Mouse (Mus musculus) right cerebral cortex, postnatal 14 days (tissue): ENCODE results near the gene Mapk8ip3.

Source experiments
- DNase-seq: peaks from one replicate; pipeline ENCODE4 v3.0.0; 2022

Gene Mapk8ip3

DNA sequence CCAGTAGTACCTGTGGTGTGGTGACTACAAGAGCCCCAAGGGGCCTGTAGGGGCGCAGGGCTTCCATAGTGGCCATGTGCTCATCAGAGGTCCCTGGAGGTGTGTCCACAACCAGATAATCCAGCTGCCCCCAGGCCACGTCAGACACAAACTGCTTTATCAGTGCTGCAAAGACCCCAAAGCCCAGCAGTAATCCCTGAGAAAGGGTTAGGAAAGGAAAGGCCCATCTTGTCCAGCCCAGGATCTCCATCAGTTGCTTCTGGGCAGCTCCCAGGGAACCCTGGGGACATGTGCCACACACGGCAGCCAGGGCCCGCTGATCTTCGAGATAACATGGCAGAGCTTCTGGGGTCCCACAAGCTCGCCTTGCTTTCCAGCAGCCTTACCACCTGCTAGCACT is 52.4 kb downstream of the Mapk8ip3 start:
- no peak for DNase-seq

GRCm38 (mm10) chr17:24881738-24882440 is 54.9 kb downstream of the Mapk8ip3 start:
- DNase-seq: no peak

DNA sequence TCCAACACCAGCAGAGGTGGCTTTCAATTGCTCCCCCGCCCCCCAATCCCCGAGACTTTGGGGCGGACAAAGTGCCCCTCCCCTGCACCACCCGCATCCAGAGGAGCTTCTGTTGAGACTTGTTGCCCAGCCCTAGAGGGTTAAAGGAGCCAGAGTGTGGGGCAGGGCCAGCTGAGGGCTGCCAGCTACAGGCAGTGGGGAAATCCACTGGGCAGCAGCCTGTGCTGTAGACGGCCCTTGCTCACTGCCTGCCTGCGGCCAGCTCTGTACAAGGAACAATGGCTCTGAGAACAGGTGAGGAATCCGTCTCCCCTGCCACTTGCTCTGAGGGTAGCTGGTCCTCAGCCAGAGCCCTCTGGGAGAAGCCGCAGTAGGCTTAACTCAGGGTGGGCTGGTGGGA is 58.2 kb downstream of the Mapk8ip3 start:
- DNase-seq: no peak

DNA sequence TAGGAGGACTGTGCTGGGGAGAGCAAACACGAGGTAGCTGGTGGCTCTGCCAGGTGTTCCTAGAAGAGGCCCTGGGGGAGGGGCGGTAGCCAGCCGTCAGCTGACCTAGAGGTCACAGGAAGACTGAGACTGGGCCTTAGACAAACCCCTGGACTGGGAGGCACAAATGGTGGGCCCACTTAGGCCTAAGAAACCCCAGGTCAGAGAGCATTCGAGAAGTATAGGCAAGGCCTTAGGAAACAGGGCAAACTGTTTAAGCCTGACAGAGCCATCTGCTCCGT is 58.7 kb downstream of the Mapk8ip3 start:
- no peak for DNase-seq

GRCm38 (mm10) chr17:24877336-24878116 is 59.3 kb downstream of the Mapk8ip3 start:
- DNase-seq: no peak

GRCm38 (mm10) chr17:24874989-24875388 is 61.8 kb downstream of the Mapk8ip3 start:
- DNase-seq: no peak

- no peak for DNase-seq
Measured at GRCm38 (mm10) chr17:24874405-24874745, 62.4 kb downstream of the Mapk8ip3 start.

GRCm38 (mm10) chr17:24873695-24874404 is 62.9 kb downstream of the Mapk8ip3 start:
- DNase-seq: no peak

DNA sequence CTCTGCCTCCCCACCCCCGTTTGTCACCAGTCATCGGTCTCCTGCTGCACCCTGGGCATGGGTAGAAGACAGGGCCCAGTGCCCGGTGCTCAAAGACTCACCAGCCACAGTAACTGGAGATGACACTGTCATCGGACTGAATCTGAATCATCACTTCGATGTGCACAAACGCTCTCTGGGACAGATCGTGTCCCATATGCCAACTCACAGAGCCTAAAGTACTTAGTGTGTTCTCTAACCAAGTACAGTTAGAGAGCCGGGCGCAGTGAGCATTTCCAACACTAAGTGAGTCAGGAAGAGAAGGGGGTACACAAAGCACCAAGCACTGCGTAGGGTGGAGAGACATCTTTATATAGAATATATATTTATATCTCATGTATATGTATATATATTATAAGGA is 68.9 kb downstream of the Mapk8ip3 start:
- no peak for DNase-seq

DNA sequence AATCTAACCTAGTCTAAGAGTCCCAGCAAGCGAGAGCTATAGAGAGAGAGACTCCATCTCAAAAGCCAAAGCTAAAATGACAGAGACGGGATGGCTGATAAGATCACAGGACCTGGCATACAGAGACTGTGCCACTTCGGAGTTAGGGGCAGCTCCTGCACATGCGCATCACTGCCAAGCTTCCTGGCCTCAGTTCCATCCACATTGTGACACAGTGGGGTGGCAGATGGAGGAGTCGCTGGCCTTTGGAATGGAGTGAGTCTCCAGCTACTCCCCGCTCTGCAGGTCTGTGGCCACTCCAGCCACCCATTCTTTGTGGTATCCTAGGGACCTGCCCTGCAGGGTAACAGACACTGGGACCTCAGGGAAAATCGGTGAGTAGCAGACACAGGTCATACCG is 71.0 kb downstream of the Mapk8ip3 start, which contains the start of gene Igfals:
Gene Igfals, plus strand, starts transcription at position 222 of the 400 bp plus-strand sequence.
- no peak for DNase-seq

DNA sequence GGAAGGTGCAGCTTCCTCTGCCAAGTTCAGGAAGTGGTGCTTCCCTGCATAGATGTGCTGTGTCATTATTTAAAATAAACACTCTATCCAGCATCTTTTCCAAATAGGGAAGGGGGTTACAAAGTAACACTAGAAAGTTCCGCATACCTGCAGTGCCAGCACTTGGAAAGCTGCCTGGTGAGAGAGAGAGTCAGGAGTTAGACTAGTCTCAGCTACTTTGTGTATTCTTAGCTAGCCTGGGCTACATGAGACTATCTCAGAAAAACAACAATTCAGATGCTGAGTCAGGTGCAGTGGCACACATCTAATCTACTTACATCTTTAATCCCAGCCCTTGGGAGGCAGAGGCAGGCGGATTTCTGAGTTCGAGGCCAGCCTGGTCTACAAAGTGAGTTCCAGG is 75.0 kb downstream of the Mapk8ip3 start:
- no peak for DNase-seq

DNA sequence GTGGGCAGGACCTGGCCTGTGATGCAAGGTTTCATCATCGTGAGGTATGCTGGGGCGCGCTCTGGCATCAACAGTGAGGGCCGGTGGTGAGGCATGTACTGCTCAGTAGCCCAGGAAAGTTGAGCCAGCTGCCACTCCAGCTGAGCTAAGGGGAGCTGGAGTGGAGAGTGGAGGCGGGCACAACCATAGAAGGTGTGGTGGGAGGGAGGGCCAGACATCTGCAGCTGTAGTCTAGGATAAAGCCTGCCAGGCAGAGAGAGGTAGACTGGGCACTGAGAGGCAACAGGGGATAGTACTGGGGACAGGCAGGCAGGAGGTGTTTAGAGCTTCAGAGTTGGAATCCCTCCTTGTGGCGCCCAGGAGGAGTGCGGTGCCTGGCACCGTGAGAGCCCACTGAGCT is 76.7 kb downstream of the Mapk8ip3 start:
- DNase-seq: no peak

DNA sequence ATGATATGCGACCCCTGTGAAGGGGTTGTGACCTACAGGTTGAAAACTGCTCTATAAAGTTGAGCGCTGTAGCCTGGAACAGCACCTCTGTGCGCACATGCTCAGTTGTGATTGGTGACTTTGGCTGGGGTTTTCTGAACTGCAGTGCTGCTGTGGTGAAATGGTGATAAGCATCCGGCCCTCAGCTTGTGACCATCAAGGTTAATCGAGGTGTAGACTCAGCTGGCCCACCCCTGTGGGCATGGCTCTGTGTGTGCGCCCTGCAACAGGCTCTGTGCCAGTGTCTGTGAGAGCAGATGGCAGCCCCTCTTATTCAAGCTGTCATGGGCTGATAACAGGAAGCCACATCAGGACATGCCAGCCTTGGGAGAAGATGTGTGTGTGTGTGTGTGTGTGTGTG is 77.8 kb downstream of the Mapk8ip3 start:
- DNase-seq: no peak

DNA sequence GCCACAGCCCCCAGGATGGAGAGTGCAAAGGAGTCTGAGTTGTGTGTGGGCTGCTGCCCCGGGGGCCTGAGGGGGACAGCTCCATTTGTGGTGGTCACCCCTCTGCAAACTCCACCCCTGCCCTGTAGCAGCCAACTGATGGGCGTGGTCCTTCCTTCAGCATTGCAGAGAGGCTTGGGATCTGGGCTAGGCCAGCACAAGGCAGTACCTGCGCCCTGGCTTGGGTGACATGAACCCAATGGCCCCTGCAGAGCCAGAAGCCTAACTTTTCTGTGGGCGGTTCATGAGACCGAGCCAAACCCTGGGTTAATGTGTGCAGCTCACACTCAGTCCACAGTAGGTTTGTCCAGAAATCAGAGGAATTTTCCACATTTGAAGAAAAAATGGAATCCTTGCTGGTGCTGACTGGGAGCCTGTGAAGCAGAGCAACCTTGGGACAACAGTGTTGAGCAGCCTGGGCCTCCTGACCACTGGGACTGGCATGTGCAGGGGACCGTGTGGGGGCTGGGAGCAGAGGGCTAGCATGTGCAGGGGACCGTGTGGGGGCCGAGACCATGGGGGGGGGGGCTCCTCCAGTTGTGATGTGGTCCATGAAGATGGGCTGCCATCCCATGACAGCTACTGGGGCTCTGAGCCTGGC is 78.8 kb downstream of the Mapk8ip3 start:
- no peak for DNase-seq

DNA sequence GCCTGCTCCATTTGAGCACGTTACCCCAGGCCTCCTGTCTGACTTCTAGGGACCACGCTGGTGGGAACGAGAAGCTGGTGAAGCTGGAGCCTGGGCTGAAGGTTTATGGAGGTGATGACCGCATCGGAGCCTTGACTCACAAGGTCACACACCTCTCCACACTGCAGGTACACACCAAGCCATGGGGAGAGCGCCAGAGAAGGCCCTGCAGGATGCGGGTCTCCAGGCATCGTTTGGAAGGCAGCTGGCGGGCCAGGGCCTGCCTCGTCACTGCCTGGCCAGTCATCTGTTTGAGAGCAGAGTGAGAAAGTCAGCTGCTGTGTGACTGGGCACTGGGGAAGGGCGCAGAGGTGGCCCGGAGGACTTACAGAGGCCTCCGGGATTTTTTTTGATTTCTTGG is 80.2 kb downstream of the Mapk8ip3 start:
- no peak for DNase-seq

DNA sequence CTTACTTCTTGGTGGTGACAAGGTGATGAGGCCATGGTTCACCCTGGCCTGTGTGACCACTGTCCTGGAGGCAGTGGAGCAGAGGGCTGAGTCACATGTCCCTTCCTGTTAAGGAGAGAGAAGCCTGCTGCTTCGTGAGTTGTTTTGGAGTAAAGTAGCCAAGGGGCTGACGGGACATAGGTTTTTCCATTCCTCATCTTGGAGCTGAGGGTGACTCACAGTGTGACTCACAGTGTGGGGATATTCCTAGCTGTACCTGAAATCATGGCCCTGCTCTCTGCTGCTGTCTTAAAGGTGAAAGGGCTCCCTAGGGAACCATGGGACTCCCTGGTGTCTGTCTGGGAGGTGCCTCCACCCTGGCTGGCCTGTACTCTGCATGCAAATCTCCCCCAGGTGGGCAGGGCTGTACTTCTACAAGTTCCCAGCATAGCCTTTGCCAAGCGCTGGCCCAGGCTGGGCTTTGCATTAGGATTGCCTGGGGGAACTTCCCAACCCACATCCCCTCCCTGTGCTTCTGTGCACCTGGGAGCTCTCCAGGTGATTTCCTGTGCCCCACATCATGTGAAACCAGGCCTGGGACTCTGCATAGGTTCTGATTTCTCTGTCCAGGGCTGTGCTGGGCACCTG is 80.8 kb downstream of the Mapk8ip3 start:
- no peak for DNase-seq

DNA sequence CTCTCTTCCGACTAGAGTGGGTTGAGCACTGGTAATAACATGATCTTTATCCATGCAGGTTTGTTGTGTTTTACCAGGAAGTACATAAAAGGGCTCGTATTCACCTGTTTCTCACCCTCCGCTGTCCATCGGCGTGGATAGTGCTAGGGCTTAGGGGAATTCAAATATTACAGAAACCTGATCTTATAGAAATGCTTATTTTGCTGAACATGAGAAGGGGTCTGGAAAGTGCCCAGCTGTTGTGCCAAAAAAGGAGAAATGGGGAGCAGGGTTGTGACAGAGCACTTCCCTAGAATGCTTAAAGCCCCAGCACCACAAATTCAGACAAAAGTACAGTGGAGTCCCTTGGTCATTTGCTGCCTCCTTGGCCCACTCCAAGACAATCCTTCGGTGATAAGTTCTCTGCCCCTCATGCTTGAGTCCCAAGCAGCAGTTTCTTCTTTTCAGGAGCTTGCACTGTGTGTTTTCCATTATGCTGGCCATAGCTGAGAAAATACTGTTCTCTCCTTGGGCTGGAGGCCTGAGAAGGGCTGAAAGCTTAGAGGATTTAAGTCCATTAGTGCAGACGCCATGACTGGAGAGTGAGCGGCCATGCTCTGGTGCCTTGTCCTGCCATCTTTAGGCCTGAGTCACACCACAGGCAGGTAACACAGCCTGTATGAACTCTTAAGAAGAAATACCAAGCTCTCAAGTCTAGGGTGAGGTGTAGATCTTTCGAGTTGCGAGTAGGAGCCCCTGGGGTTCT is 85.2 kb downstream of the Mapk8ip3 start:
- no peak for DNase-seq

DNA sequence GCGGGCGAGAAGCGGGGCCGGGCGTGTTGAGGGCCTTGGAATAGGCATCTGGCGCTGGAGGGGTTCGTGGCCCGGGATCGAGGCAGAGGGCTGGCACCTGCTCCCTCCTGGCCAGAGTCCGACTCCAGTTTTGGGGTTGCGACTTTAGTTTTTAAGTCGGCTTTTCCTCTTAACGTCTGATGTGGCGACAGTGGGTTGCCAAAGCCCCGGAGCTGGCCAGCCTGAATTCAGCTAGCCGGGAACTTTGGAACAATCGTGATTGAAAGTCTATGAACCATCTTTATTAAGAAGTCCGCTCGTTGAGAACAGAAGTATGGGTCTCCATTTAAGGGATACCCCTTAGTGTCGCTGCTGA is 86.0 kb downstream of the Mapk8ip3 start:
- DNase-seq: no peak

- DNase-seq: peak; percentile 91
Measured at GRCm38 (mm10) chr17:24850065-24850772, 86.6 kb downstream of the Mapk8ip3 start, which contains the start of gene Fahd1. Fahd1 (minus strand) TSS chr17:24850364.

DNA sequence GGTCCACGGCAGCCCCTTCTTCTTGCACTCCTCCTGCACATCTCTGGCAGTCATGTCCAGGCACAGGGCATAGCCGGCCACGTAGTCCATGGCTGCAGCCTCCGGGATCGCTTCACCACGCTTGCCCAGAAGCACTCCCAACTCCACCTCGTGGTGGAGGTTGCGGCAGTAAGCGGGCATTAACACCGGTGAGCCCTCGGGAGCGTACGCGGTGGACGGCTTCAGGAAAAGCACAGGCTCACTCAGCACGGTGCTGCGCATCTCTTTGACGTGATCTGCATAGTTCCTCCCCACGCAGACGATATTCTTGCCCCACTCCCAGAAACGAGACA is 87.1 kb downstream of the Mapk8ip3 start:
- DNase-seq: no peak

GRCm38 (mm10) chr17:24848600-24849031 is 88.2 kb downstream of the Mapk8ip3 start:
- DNase-seq: no peak

- DNase-seq: no peak
Measured at GRCm38 (mm10) chr17:24847386-24847785, 89.4 kb downstream of the Mapk8ip3 start.
